Mouse (Mus musculus) heart, embryonic 10.5 days (tissue): Measurements from ENCODE around the gene Pphln1. TPM values are rescaled to one million over a fixed set of nuclear protein-coding genes. Genes with fewer than 3 reads are reported as not detected.

Source experiments
- DNase-seq: peaks from one replicate; pipeline ENCODE4 v3.0.0-alpha.2; 2017; ENCODE audit warnings: low spot score
- H3K27ac ChIP-seq: fragments of 300-500 bp; sonication (generic); 2 replicates; pipeline ENCODE4 v1.5.1; 2016; ENCODE audit warnings: mild to moderate bottlenecking
- H3K27me3 ChIP-seq: fragments of 300-500 bp; sonication (generic); 2 replicates; pipeline ENCODE4 v1.6.1; 2016; ENCODE audit warnings: mild to moderate bottlenecking; ENCODE audit not compliant: poor library complexity, insufficient read depth, severe bottlenecking
- H3K36me3 ChIP-seq: fragments of 300-500 bp; sonication (generic); 2 replicates; pipeline ENCODE4 v1.6.1; 2016; ENCODE audit warnings: mild to moderate bottlenecking, moderate library complexity
- H3K4me1 ChIP-seq: fragments of 300-500 bp; sonication (generic); 2 replicates; pipeline ENCODE4 v1.6.1; 2016; ENCODE audit warnings: mild to moderate bottlenecking
- H3K4me3 ChIP-seq: fragments of 300-500 bp; sonication (generic); 2 replicates; pipeline ENCODE4 v1.5.1; 2016; ENCODE audit warnings: mild to moderate bottlenecking, moderate library complexity
- H3K9me3 ChIP-seq: fragments of 300-500 bp; sonication (generic); 2 replicates; pipeline ENCODE4 v1.6.1; 2016; ENCODE audit warnings: mild to moderate bottlenecking, moderate library complexity
- WGBS: fragments of 180-500 bp; shearing (Covaris S2); methylation state at CpG from one replicate; pipeline ENCODE4 v1.1.7; 2016; 5-methylcytosine and 5-hydroxymethylcytosine counted together
- polyA plus RNA-seq: library from polyadenylated mRNA; unstranded; fragments of >200 nt; fragmentation: Nextera tagmentation; extraction: Ambion mirVana; gene quantifications from 2 replicates; pipeline ENCODE4 v1.2.1, GENCODE M21; 2016

Pphln1 gene
- polyA plus RNA-seq, 1 experiment from 2014 or later: 64.8 TPM

GRCm38 (mm10) chr15:93402730-93403129 is 4.6 kb downstream of the Pphln1 start:
- no peaks in the 10 kb centered on the region for H3K9me3 ChIP-seq
- 97% methylated on average over 2 of the region's 2 CpGs for WGBS
- H3K4me1 ChIP-seq: peaks cover 13% of the 10 kb centered on the region

GRCm38 (mm10) chr15:93404849-93405248 is 6.7 kb downstream of the Pphln1 start:
- H3K27ac ChIP-seq: no peak overlapping the region
- no peak overlapping the region for H3K4me3 ChIP-seq
- H3K27me3 ChIP-seq: no peaks in the 10 kb centered on the region
- no peaks in the 10 kb centered on the region for H3K9me3 ChIP-seq
- peaks cover 2% of the 10 kb centered on the region for H3K4me1 ChIP-seq
- DNase-seq: no peak
- peaks cover 15% of the 10 kb centered on the region for H3K36me3 ChIP-seq

More at GRCm38 (mm10) chr15:93402730-93403129, 4.6 kb downstream of the Pphln1 start:
- Histone ChIP-seq H3K27me3 (no peaks in the 10 kb centered on the region), H3K4me3 (no peak overlapping the region), H3K36me3 (peaks cover 4% of the 10 kb centered on the region), H3K27ac (no peak overlapping the region)
- no peak for DNase-seq

GRCm38 (mm10) chr15:93405446-93405986 is 7.4 kb downstream of the Pphln1 start:
- no peaks in the 10 kb centered on the region for H3K9me3 ChIP-seq
- no peak overlapping the region for H3K27ac ChIP-seq
- H3K4me3 ChIP-seq: no peak overlapping the region
- H3K36me3 ChIP-seq: peaks cover 17% of the 10 kb centered on the region
- no peak for DNase-seq
- H3K4me1 ChIP-seq: no peaks in the 10 kb centered on the region
- 90% methylated on average over 7 of the region's 7 CpGs for WGBS
- H3K27me3 ChIP-seq: no peaks in the 10 kb centered on the region

GRCm38 (mm10) chr15:93406492-93406891 is 8.3 kb downstream of the Pphln1 start:
- no peaks in the 10 kb centered on the region for H3K27me3 ChIP-seq
- H3K36me3 ChIP-seq: peaks cover 27% of the 10 kb centered on the region
- H3K4me3 ChIP-seq: no peak overlapping the region
- no peaks in the 10 kb centered on the region for H3K4me1 ChIP-seq
- H3K27ac ChIP-seq: no peak overlapping the region
- WGBS: 93% methylated on average over 5 of the region's 5 CpGs
- no peak for DNase-seq
- no peaks in the 10 kb centered on the region for H3K9me3 ChIP-seq

GRCm38 (mm10) chr15:93412445-93412844 is 14.3 kb downstream of the Pphln1 start:
- 91% methylated on average over 3 of the region's 3 CpGs for WGBS
- peaks cover 55% of the 10 kb centered on the region for H3K36me3 ChIP-seq
- H3K27me3 ChIP-seq: no peaks in the 10 kb centered on the region

GRCm38 (mm10) chr15:93414456-93414855 is 16.3 kb downstream of the Pphln1 start:
- no peaks in the 10 kb centered on the region for H3K4me1 ChIP-seq
- no peak for DNase-seq
- peaks cover 46% of the 10 kb centered on the region for H3K36me3 ChIP-seq

More at GRCm38 (mm10) chr15:93412445-93412844, 14.3 kb downstream of the Pphln1 start:
- no peaks in the 10 kb centered on the region for H3K9me3 ChIP-seq
- DNase-seq: no peak
- H3K27ac ChIP-seq: no peak overlapping the region
- no peak overlapping the region for H3K4me3 ChIP-seq
- H3K4me1 ChIP-seq: no peaks in the 10 kb centered on the region

GRCm38 (mm10) chr15:93416300-93416699 is 18.1 kb downstream of the Pphln1 start:
- no peak for DNase-seq
- H3K4me3 ChIP-seq: no peak overlapping the region
- no peaks in the 10 kb centered on the region for H3K4me1 ChIP-seq
- no peaks in the 10 kb centered on the region for H3K27me3 ChIP-seq
- H3K9me3 ChIP-seq: no peaks in the 10 kb centered on the region
- WGBS: 86% methylated on average over 6 of the region's 6 CpGs
- no peak overlapping the region for H3K27ac ChIP-seq
- peaks cover 44% of the 10 kb centered on the region for H3K36me3 ChIP-seq

More at GRCm38 (mm10) chr15:93414456-93414855, 16.3 kb downstream of the Pphln1 start:
- WGBS: 95% methylated on average over 9 of the region's 9 CpGs
- no peak overlapping the region for H3K27ac ChIP-seq
- no peaks in the 10 kb centered on the region for H3K9me3 ChIP-seq
- H3K4me3 ChIP-seq: no peak overlapping the region
- H3K27me3 ChIP-seq: no peaks in the 10 kb centered on the region

GRCm38 (mm10) chr15:93420596-93420995 is 22.4 kb downstream of the Pphln1 start:
- H3K4me3 ChIP-seq: no peak overlapping the region
- peaks cover 42% of the 10 kb centered on the region for H3K36me3 ChIP-seq
- H3K4me1 ChIP-seq: no peaks in the 10 kb centered on the region
- H3K27me3 ChIP-seq: no peaks in the 10 kb centered on the region
- H3K27ac ChIP-seq: no peak overlapping the region
- no peaks in the 10 kb centered on the region for H3K9me3 ChIP-seq
- DNase-seq: no peak
- 79% methylated on average over 7 of the region's 7 CpGs for WGBS

- 91% methylated on average over 1 of the region's 1 CpGs for WGBS
- DNase-seq: no peak
- Histone ChIP-seq H3K4me1 (no peaks in the 10 kb centered on the region), H3K27me3 (no peaks in the 10 kb centered on the region), H3K9me3 (no peaks in the 10 kb centered on the region), H3K36me3 (peaks cover 37% of the 10 kb centered on the region), H3K27ac (no peak overlapping the region), H3K4me3 (no peak overlapping the region)
Measured at GRCm38 (mm10) chr15:93422537-93422936, 24.4 kb downstream of the Pphln1 start.

GRCm38 (mm10) chr15:93433811-93434210 is 35.7 kb downstream of the Pphln1 start:
- H3K27ac ChIP-seq: no peak overlapping the region
- H3K4me1 ChIP-seq: peaks cover 12% of the 10 kb centered on the region
- no peak for DNase-seq
- peaks cover 11% of the 10 kb centered on the region for H3K36me3 ChIP-seq
- no peaks in the 10 kb centered on the region for H3K9me3 ChIP-seq
- no peaks in the 10 kb centered on the region for H3K27me3 ChIP-seq
- H3K4me3 ChIP-seq: no peak overlapping the region
- 43% methylated on average over 11 of the region's 11 CpGs for WGBS

- no peaks in the 10 kb centered on the region for H3K27me3 ChIP-seq
- WGBS: 88% methylated on average over 12 of the region's 12 CpGs
Measured at GRCm38 (mm10) chr15:93435998-93436397, 37.8 kb downstream of the Pphln1 start.

GRCm38 (mm10) chr15:93438663-93439062 is 40.5 kb downstream of the Pphln1 start:
- Histone ChIP-seq H3K36me3 (peaks cover 35% of the 10 kb centered on the region), H3K27me3 (no peaks in the 10 kb centered on the region), H3K4me1 (peaks cover 6% of the 10 kb centered on the region), H3K9me3 (no peaks in the 10 kb centered on the region), H3K27ac (no peak overlapping the region), H3K4me3 (no peak overlapping the region)
- DNase-seq: no peak
- WGBS: 48% methylated on average over 5 of the region's 5 CpGs

More at GRCm38 (mm10) chr15:93435998-93436397, 37.8 kb downstream of the Pphln1 start:
- Histone ChIP-seq H3K27ac (no peak overlapping the region), H3K9me3 (no peaks in the 10 kb centered on the region), H3K36me3 (peaks cover 18% of the 10 kb centered on the region), H3K4me3 (no peak overlapping the region), H3K4me1 (peaks cover 12% of the 10 kb centered on the region)
- no peak for DNase-seq

GRCm38 (mm10) chr15:93442271-93442670 is 44.1 kb downstream of the Pphln1 start:
- no peak for DNase-seq
- Histone ChIP-seq H3K27ac (no peak overlapping the region), H3K36me3 (peaks cover 53% of the 10 kb centered on the region), H3K4me3 (no peak overlapping the region), H3K9me3 (no peaks in the 10 kb centered on the region), H3K27me3 (no peaks in the 10 kb centered on the region), H3K4me1 (no peaks in the 10 kb centered on the region)
- 87% methylated on average over 4 of the region's 4 CpGs for WGBS

- WGBS: 88% methylated on average over 6 of the region's 6 CpGs
- Histone ChIP-seq H3K27ac (no peak overlapping the region), H3K9me3 (no peaks in the 10 kb centered on the region), H3K36me3 (peaks cover 53% of the 10 kb centered on the region), H3K4me1 (0 out of 2 replicates have a peak, but pooled peaks cover 3% of the 10 kb centered on the region), H3K4me3 (no peak overlapping the region), H3K27me3 (no peaks in the 10 kb centered on the region)
- no peak for DNase-seq
Measured at GRCm38 (mm10) chr15:93443676-93444075, 45.5 kb downstream of the Pphln1 start.
